Mouse (Mus musculus): ENCODE data around the gene Spo11.

The Spo11 gene

GRCm38 (mm10) chr2:172977409-172978130 is at the start of gene Spo11:
TSS of gene Spo11 (plus strand) at chr2:172977700.
- DNase-seq, result no peak

DNA sequence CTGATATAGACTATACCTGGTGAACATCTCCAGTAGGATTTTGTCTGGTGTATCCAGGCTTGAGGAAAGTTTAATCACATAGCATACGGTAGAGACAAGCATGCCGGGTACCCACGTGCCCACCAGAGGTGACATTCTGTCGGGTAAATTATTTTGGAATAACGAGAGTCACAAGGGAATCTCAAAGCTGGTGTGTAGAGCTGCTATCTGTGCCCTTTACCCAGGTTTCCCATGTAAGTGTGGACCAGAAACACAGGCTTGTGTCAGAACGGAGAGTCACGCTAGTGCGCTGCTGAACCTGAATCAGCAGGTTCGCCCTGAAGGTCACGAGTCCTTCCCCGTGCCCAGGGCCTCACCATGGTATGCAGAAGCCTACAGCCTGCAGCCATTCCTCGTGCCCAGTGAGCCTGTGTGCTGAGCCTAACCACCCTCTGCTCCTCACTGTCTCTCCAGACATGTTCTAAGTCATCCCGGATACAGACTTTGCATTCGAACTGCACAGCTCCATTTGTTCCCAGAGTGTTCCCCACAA is 47.5 kb upstream of the Spo11 start:
- no peak for DNase-seq

DNA sequence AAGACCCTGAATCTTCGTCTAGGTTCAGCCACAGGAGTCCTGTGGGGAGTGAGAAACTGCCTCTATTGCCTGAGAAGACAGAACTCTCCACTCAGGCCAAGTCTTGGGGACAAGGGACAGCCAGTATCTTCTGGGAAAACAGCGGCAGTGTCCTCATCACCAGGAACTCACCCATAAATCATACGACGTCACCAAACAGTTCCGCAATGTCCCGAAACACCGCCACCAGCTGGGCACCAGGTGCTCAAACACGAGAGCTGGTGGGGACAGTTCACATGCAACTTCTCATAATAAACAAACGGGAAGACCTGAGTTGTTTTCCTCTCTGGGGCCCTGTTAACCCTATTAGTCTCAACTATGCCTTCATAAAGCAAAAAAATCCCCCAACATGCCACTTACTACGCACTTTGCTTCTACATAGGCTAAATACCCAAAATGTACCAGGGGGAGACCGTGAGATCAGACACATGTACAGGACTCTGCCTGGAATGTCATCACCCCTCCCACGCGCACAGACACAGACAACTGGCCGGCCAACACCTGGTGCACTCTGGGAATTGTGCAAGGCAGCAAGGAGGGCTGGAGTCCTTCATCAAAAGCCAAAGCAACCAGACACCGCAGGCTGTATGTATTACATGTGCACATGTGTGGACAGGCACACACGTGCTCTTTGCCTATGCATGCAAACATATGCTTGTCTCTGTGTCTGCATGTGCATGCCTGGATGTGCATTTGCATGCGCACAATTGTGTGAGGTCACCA is 46.2 kb upstream of the Spo11 start:
- no peak for DNase-seq

DNA sequence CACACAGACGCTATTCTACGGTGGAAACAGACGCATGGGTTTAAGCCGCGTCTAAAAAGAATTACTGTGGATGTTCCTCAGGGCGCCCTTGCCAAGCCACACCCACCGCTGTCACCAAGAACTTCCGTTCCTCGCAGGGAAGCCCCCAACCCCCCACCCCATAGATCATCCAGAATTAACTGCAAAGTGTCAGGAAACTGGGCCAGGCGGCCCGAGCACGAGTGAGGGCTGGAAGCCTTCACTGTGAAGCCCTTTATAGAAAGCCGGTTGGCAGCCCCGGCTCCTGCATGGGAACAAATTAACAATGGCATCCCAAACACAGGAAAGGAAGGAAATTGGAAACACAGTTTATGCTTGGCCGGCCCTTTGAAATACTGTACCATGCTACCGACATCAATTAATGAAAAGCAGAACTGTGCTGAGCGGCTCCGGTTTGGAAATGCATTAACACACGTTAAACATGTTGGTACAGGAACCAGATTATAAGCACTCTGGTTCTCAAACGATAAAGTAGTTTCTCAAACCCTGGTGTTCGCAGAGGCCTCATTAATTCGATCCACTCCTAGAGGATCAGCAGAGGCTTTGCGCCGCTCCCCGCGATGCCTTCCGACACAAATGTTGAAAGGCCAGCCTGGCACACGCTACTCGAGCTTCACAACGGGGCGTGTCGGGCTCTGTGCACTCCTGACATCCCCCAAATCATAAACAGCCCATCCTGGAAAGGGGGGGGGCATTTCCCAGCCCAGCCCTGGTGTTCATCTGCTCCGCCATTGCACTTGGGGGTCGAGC is 43.7 kb upstream of the Spo11 start:
- DNase-seq, result no peak

DNA sequence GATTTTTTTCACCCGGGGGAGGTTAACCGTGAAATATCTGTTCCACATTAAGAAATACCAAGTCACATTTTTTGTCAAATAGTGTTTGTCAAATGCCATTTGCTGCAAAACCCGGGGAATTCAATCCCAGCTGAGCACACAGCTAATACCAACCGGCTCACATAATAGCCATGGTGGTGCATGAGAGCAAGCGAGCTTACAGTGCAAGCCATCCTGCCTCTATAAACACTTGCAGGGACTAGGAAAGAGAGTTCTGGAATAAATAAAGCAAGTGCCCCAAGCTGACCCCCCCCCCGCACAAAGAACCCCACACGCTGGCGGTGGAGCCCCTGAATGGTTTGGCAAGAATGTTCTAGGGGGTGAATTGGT is 43.1 kb upstream of the Spo11 start:
- no peak for DNase-seq

GRCm38 (mm10) chr2:172934891-172935740 is 42.4 kb upstream of the Spo11 start:
- DNase-seq, result no peak

GRCm38 (mm10) chr2:172935776-172936562 is 41.5 kb upstream of the Spo11 start:
- no peak for DNase-seq

DNA sequence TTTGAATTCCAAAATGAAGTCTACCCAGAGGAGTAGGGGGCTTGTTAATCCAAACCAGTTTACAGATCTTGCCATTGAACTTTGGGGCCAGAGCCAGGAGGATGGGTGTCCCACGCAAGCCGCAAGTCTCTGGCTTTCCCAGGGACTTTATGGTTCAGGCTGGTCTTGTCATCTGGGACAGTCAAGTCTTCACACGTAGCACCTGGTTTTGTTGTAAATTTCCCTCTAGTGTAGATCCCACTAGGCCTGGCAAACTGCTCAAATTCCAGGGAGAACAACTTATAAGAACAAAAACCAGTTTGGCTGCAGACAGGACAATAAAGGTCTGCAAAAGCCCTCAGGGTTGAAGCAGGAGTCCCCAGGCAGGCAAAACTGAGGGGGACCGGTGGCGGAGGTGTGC is 40.7 kb upstream of the Spo11 start:
- DNase-seq, result no peak

GRCm38 (mm10) chr2:172937326-172938190 is 39.9 kb upstream of the Spo11 start:
- DNase-seq, result no peak

DNA sequence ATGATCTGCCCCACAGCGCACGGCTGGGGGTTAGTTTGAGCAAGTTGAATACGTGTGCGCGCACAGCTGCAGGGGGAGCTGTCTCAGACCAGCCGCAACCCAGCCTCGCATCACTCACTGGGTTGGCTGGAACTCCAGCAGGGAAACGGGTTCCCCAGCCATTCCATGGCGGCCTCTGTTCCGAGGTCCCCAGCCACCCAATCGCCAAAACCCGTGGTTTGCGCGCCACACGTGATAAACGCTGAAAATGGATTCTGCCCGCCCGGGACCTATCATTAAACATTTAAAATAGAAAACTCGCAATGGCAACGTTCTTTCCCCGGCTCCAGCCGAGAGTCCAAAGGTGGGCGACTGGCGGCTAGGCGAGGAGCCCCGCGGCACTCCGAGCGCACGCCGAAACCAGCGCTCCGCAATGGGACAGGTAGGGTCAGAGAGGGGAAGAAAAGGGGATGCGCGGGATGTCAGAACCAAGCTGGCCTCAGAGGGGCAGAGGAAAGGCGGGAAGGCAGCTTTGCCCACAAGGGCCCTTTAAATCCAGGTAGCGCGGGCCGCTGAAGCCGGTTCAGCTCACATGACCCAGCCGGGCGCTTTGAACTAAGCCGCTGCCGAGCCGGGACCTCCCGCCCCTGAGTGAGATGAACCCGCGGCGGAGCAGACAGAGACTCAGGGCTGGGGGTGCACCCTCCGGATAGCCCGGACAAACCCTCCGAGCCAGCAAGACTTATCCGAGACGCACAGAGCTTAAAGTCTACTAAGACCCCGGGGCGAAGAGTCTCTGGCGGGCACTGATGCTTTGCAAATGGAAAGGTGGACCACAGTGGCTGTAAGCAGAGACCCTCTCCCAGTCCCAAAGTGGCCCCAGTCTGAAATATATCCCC is 38.5 kb upstream of the Spo11 start:
- DNase-seq, result no peak

GRCm38 (mm10) chr2:172939639-172940002 is 37.9 kb upstream of the Spo11 start:
- DNase-seq, result no peak

DNA sequence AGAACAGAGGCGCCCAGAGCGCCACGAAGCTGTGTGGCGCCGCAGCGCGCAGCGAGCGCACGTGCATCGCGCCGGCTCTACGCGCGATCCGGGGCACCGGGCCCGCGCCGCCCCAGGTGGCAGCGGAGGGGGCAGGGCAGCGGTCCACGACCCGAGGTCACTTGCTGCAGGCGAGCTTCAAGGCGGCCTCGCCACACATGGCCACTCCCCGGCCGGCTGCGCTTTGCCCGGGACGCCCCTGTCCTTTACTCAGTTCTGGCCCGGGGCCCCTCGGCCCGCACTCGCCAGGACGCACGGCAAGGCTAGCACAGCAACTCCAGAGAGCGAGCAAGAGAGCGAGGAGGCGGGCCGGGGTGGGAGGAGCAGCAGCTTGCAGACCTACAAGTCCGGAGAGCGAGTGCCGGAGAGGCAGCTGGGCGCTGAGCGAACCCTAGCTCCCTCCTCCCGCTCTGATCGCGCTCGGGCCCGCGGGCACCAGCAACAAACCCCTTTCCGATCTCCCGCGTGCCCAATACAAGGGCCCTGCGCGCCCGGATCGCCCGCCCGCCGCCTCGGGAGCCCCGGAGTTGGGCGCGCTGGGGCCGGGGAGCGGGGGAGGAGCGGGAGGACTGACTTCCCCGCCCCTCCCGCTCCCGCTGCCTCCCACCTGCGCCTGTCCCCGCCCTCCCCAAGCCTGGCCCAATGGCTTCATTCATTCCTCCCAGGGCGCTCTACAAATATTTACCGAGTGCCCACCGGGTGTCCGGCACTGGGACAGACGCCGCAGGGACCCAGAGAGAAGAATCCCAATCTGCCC is 37.3 kb upstream of the Spo11 start, which contains the start of gene Bmp7:
TSS of gene Bmp7 (minus strand) at position 319 of the 796 bp plus-strand sequence.
- no peak for DNase-seq

GRCm38 (mm10) chr2:172940799-172941163 is 36.7 kb upstream of the Spo11 start:
- no peak for DNase-seq

GRCm38 (mm10) chr2:172949051-172949450 is 28.4 kb upstream of the Spo11 start:
- DNase-seq, result no peak

- DNase-seq, result no peak
Measured at GRCm38 (mm10) chr2:172950119-172950676, 27.3 kb upstream of the Spo11 start.

GRCm38 (mm10) chr2:172950722-172951121 is 26.8 kb upstream of the Spo11 start:
- no peak for DNase-seq

DNA sequence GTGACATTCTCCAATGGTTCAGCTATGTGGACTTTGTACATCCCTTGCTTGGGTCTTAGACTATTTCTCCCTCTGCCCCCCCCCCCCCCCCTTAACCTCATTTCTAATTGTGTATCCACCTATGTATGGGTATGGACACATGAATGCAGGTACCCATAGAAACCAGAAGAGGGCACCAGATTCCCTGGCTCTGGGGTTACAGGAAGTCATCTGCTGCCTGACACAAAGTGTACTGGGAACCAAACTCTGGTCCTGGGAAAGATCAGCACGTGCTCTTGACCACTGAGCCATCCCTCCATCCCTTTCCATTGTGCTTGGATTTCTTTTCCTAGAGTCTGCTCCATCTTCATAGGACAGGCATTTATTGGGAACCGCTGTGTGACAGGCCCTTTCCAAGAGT is 25.5 kb upstream of the Spo11 start:
- no peak for DNase-seq

GRCm38 (mm10) chr2:172958579-172958978 is 18.9 kb upstream of the Spo11 start:
- DNase-seq, result no peak

Data from cerebellum, adult 9-10 months (tissue).